Mouse (Mus musculus): ENCODE results near the gene Mxd1.

Gene Mxd1

GRCm38 (mm10) chr6:86668580-86669239 lies at the start of gene Mxd1:
TSS of gene Mxd1 (minus strand) at chr6:86669161.
- DNase-seq (ENCODE audit: inconsistent age in 2 of 2, low spot score in 1 of 2), result no peak

- DNase-seq (ENCODE audit: inconsistent age in 2 of 2, low spot score in 1 of 2), result no peak
Measured at GRCm38 (mm10) chr6:86708072-86708774, 39.3 kb upstream of the Mxd1 start.

GRCm38 (mm10) chr6:86702577-86702976 lies 33.6 kb upstream of the Mxd1 start:
- DNase-seq (ENCODE audit: inconsistent age in 2 of 2, low spot score in 1 of 2), result no peak

- no peak for DNase-seq (ENCODE audit: inconsistent age in 2 of 2, low spot score in 1 of 2)
Measured at GRCm38 (mm10) chr6:86697903-86698302, 28.9 kb upstream of the Mxd1 start.

GRCm38 (mm10) chr6:86696213-86696612 lies 27.3 kb upstream of the Mxd1 start:
- DNase-seq (ENCODE audit: inconsistent age in 2 of 2, low spot score in 1 of 2), result no peak

- DNase-seq (ENCODE audit: inconsistent age in 2 of 2, low spot score in 1 of 2), result peak; percentile 56 to 86
Measured at GRCm38 (mm10) chr6:86694465-86694864, 25.5 kb upstream of the Mxd1 start.

- no peak for DNase-seq (ENCODE audit: inconsistent age in 2 of 2, low spot score in 1 of 2)
Measured at GRCm38 (mm10) chr6:86689671-86690070, 20.7 kb upstream of the Mxd1 start.

GRCm38 (mm10) chr6:86686971-86687370 lies 18.0 kb upstream of the Mxd1 start:
- no peak for DNase-seq (ENCODE audit: inconsistent age in 2 of 2, low spot score in 1 of 2)

GRCm38 (mm10) chr6:86684655-86685011 lies 15.7 kb upstream of the Mxd1 start:
- DNase-seq (ENCODE audit: inconsistent age in 2 of 2, low spot score in 1 of 2), result no peak

GRCm38 (mm10) chr6:86683872-86684654 lies 15.1 kb upstream of the Mxd1 start, which contains the start of gene Snrnp27:
TSS of gene Snrnp27 (minus strand) at chr6:86684522.
- peak; percentile 93 to 98 for DNase-seq (ENCODE audit: inconsistent age in 2 of 2, low spot score in 1 of 2)

GRCm38 (mm10) chr6:86681289-86681688 lies 12.3 kb upstream of the Mxd1 start:
- no peak for DNase-seq (ENCODE audit: inconsistent age in 2 of 2, low spot score in 1 of 2)

- DNase-seq (ENCODE audit: inconsistent age in 2 of 2, low spot score in 1 of 2), result no peak
Measured at GRCm38 (mm10) chr6:86678341-86678740, 9.4 kb upstream of the Mxd1 start.

- DNase-seq (ENCODE audit: inconsistent age in 2 of 2, low spot score in 1 of 2), result peak; percentile 55 to 89
Measured at GRCm38 (mm10) chr6:86670873-86671272, 1.9 kb upstream of the Mxd1 start.

- peak; percentile 100 for DNase-seq (ENCODE audit: inconsistent age in 2 of 2, low spot score in 1 of 2)
Measured at GRCm38 (mm10) chr6:86669240-86669727, 323 bp upstream of the Mxd1 start.

- no peak for DNase-seq (ENCODE audit: inconsistent age in 2 of 2, low spot score in 1 of 2)
Measured at GRCm38 (mm10) chr6:86667061-86667460, 1.9 kb downstream of the Mxd1 start.

GRCm38 (mm10) chr6:86665560-86666307 lies 3.2 kb downstream of the Mxd1 start:
- no peak for DNase-seq (ENCODE audit: inconsistent age in 2 of 2, low spot score in 1 of 2)

- no peak for DNase-seq (ENCODE audit: inconsistent age in 2 of 2, low spot score in 1 of 2)
Measured at GRCm38 (mm10) chr6:86665076-86665475, 3.9 kb downstream of the Mxd1 start.

- no peak for DNase-seq (ENCODE audit: inconsistent age in 2 of 2, low spot score in 1 of 2)
Measured at GRCm38 (mm10) chr6:86660161-86660877, 8.6 kb downstream of the Mxd1 start.

GRCm38 (mm10) chr6:86658501-86658900 lies 10.5 kb downstream of the Mxd1 start:
- DNase-seq (ENCODE audit: inconsistent age in 2 of 2, low spot score in 1 of 2), result no peak

GRCm38 (mm10) chr6:86654270-86654916 lies 14.6 kb downstream of the Mxd1 start:
- DNase-seq (ENCODE audit: inconsistent age in 2 of 2, low spot score in 1 of 2), result no peak
